Mouse (Mus musculus) MN1 (cell line): ENCODE measurements around the gene Slc6a1.
"Not testable (repeated sequence)": the region's sequence is repeated elsewhere in the genome, so short reads cannot be mapped to it uniquely, and the experiment has no call there.

ENCODE experiments used
- DNase-seq: peaks from one replicate; pipeline ENCODE4 v3.0.0-alpha.2; 2016; ENCODE audit warnings: low spot score

The Slc6a1 gene

DNA sequence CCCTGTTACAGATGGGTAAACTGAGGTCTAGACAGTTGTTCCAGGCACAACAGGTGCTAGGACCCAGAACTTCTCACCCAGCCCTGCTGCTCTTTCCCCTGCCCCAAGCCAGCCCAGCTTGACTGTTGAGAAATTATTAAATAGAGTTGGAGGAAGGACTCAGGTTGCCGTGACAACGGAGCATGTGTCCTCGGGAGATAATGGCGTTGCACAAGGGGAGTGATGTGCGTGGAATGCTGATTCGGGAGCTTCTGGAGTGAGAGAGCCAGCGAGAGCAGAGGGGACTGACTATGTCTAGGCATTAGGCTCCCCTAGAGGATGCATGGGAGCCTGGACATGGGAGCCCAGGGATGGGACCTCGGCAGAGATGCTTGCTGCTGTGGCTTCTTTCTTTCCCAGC, 7.7 kb downstream of the Slc6a1 start:
- no peak for DNase-seq

DNA sequence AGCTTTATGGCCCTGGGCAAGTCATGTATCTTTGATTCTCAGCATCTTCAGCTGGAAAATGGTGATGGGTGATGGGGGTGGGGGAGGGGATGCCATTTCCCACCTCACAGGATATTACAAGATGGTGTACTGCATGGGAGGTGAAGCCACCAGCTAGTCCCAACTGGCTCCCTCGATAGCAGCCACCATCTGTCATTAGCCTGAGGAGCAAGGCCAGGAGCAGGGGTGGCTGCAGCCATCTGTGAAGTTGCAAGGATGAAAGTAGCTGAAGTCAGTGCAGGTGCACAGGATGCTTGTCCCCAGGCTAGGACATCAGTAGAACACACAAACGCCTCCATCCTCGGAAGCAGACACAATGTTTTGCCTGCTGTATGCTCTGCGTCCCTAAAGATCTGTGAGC, 8.5 kb downstream of the Slc6a1 start:
- DNase-seq: no peak

DNA sequence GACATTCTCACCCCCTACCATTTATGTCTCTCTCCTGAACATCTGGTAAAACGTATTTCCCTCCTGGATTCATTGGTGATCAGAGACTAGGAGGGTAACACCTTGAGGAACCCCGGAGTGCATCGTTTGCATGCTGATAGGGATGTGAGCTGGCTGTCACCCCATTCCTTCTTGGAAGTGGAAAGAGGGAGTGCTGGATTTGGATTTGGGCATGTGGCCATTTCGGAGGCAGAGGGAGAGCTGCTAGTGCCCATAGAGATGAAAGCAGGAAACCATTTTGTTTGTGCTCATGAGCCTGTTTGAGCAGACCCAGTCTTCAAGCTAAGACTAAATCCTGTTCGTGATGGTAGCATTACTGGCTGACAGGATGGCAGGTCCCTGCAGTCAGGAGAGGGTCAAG, 9.0 kb downstream of the Slc6a1 start:
- DNase-seq: no peak

DNA sequence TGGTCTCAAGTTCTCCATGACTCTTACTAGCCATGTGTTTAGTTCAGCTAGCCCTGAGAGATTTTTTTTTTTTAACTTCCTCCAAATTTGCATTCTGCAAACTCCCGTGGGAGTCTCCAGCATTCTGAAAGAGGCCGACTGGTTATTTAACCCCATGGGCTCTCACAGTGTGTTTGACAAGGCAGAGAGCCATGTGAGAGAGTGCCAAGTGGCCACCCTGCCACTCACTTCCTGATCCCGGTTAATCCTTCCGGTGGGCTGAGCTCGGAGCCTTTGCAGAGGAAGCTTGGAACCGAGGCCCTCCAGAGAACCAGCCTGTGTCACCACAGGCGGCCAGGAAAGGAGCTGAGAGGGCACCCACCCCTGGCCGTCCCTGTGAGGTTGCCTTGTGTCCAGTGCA, 11.1 kb downstream of the Slc6a1 start:
- DNase-seq: no peak

DNA sequence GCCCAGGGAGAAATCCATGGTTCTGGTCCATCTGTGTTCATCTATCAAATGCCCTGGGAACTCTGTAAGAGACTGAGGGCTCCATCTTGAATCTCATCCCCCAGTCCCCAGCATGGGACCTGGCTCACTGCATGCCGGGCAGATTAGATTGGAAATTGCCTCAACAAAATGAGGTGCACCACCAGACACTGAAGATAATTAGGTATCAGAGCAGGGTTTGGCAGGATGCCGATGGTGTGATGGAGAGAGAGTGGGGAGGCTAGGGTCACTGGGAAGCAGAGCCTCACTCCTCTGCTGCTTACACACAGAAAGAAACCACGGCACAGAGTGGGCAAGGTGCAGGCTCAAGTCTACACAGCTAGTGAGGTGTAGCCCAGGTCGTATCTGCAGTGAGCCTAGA, 12.7 kb downstream of the Slc6a1 start:
- no peak for DNase-seq

DNA sequence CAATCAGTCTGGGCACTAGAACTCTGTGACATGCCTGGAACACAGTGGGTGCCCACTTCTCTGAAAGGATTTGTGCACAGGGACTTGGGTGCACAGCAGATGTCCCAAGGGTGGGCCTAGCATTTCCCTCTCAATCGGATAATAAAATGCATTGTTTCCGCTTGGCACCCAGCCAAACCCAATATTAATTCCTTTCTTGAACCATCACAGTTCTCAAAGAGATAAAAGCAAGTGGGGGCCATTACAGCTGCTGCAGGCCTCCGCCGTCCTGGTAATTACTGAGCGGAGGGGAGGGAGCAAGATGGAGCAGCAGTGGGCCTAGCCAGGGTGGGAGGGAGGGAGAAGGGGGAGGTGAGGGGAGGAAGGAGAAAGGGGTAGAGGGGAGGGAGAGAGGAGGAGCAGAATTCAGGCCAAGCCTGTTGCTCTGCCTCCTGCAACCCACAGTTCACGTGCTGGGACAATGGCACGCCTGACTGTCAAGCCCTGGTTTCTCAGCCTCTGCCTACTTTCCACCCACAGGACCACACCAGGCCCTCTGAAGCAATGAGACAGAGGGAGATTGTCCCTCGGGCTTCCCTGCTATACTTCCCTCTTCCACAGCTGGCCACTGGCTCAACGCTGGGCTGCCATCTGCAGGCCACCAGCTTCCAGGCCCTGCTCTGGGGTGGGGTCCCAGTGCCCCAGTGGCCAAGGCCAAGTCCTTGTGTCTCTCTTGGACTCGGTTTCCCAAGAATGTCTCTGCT, 15.0 kb downstream of the Slc6a1 start:
- DNase-seq: no peak

DNA sequence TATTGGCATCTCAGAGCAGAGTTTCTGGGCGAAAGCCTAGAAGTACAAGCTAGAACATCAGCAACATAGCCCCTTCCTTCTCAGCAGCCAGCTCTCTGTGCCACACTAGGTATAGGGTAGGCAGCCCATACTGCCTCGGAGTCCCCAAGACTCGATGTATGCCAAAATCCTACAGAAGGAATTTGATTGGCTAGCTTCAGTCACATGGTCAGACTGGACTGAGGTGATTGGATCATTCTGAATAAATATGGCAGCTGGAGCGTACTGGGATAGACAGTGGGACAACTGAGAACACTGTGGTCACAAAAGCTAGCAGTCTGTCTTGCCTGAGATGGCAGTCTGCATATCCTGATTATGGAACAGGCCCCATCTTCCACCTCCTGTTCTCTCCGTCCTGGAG, 17.3 kb downstream of the Slc6a1 start:
- no peak for DNase-seq

DNA sequence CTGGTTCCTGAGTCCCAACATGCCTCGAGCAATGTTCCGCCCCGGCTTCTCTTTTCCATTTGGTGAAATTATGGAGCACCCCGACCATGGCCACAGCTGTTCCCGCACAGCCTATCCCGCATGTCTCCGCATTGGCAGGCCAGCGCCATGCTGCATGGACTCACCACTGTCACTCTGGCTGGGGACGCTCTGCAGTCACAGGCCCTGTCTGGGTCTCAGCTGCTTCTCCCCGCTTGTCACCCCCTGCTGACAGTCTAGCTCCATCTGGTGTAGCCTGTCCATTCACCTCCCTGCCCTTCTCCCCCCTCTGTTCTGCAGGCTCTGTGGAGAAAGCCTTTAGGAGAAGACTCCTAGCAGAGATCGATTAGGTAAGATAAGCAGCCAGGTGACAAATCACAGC, 18.3 kb downstream of the Slc6a1 start:
- DNase-seq: no peak

DNA sequence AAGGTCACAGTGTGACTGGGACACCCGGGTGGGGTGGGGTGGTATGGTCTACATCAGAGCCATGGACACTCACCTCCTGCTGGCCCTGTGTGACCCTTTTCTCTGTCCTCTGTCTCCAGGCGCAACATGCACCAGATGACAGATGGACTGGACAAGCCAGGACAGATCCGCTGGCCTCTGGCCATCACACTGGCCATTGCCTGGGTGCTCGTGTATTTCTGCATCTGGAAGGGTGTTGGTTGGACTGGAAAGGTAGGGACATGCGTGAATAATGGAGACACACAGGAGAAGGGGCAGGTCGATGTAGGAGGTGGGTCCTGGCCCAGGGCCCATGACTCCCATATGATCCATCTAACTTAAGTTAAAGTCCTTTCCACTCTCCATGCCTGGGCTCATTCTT, 22.2 kb downstream of the Slc6a1 start:
- no peak for DNase-seq

DNA sequence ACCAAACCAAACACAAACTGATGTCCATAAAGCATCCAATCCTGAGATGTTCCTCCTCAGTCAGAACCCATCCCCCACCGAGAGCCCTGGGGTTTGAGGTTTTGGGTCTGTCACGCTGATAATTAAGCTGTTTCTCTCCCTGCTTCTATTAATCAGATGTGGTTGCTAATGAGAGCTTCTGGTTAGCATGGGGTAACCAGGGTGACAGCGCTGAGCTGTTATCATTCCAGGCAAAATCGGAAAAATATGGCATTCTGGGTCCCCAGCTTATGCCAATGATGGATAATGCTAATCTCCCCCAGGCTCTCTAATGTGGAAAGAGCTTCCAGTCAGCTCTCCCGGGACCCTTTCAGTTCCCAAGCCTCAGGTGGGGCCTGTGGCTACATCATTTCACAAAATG, 38.1 kb downstream of the Slc6a1 start:
- no peak for DNase-seq

DNA sequence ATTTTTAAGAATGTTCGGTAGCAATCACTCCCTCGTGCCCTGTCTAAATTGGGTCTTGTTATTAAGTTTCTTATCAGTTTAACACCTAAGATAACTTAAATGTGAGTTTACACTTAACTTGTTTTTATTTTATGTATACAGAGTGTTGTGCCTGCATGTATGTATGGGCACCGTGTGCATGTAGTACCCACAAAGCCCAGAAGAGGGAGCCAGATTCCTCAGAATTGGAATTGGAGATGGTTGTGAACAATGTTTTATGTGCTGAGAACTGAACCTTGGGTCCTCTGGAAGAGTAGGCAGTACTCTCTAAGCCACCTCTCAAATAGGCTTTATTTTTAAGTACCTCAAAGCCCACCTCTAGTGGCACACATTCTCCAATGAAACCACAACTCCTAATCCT, 38.7 kb downstream of the Slc6a1 start:
- no peak for DNase-seq

DNA sequence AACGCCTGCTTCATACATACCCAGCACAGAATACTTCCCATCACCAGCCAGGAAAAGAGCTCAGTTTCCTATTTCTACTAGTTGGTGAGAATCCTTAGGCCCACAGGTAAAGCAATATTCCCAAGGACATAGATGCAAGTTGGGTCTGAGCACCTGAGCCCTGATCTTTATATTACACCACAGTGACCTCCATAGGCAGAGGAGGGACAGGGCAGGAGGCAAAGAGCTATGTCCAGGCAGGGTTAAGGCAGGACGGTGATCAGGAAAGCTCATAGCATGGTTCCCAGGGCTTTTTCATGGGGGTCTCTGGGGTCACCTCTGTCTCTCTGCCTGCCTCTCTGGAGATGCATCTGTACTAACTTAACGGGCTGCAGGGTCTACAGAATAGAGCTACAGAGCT, 40.5 kb downstream of the Slc6a1 start:
- no peak for DNase-seq

DNA sequence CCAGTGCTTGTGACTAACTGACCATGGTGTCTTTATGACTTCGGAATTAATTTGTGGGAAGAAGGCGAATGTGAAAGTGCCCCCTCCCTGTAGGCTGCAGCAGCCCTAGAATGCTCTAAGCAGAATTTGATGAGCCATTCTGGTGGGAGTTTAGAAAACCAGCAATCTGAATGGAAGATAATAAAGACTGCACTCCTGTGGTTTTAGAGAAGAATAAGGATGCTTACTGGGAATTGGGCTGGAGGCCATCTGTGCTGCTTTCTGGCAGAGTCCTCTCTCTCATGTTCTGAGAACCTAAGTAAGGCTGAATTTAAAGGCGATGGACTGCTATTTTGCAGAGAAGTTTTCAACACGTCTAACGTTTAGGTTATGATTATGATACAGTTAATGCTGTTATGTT, 42.4 kb downstream of the Slc6a1 start:
- DNase-seq: no peak

DNA sequence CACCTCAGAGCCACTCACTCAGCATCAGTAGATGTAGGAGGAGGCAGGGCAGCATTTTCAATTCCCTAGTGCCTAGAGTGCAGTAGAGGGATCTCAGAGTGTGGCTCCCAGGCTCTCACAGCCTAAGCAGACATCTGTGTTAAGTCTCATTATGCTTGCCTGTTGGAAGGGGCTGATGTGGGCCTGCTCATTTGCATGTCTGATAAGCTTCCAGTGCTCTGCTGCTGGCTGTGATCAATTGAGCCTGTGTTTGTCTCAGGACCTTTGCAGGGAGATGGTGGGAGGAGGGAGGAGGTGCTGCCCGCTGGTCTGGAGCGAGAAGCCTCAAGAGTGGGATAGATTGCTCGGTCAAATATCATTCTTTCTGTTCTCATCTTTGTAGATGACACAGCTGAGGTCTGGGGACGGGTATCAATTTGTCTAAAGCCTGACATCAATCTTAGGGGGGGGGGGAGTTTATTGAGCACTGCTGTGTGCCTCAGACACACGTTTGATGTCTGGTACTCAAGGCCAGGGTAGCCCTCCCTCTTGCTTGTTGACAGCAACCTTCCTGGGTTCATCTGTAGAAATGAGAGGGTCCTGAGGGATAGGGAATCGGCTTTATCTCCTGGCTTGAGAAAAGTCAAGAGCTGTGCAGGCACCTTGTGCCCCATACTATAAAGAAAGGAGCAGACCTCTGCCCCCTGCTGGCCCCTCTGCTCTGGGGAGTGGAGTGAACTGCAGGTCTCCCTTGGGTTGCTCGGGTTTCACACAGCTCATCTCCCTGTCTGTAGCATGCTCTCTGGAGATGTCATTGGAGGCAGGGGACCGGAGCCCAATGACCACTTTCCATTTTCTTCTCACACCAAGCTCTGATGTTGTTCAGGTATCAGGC, 47.4 kb downstream of the Slc6a1 start:
- no peak for DNase-seq

DNA sequence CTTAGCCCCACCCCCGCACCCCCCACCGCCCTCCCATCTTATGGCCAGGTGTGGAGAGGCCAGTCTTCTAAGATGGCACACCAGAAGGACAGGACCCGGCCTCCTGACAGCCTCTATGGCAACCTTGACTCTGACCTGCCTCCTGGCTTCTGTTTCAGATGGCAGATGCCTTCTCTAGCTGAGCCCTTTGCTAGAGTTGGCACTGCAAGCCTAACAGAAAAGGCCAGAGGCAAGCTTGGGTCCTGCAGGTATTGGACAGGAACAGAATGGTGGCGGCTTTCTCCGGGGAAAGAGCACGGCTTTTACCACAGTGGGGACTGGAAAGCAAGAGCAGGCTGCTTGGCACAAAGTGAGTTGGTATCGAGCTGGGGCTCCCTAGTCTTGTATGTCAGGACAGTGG, 49.5 kb downstream of the Slc6a1 start:
- DNase-seq: no peak

DNA sequence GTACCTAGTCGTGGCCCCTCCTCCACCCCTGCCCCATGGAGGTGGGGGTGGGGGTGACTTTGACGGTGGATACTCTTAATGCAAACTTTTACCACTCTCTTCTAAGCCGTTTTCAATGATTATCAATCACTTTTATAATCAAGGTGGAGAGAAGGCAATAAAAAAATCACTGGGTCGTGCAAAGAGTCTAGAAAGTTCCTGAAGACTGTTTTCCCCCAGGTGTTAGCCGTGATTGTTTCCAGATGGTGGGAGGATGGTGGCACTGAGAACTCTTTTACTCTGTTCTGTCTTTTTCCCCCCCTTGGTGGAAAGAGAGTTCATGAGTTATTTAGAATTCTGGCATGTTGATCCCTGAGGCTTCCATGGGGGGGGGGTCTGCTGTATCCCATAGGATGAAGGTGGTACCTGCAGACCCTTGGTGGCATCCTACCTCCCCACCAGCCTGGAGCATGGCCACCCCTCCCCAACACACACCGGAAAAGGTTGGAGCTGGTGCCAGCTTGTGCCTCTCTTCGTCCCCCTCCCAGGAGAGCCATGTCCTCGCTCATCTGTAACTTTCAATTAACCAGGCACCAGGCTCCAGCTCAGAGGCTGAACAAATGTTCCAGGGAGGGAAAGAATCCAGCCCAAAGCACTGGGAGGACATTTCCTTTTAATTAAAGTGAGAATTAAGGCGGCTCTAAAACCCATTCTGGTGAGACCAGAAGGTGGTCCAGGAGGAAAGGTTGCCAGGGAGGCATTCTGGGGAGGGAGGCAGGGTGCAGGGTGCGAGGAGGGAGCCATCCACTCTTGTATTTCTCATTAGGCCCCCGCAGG, 53.9 kb downstream of the Slc6a1 start:
- no peak for DNase-seq

DNA sequence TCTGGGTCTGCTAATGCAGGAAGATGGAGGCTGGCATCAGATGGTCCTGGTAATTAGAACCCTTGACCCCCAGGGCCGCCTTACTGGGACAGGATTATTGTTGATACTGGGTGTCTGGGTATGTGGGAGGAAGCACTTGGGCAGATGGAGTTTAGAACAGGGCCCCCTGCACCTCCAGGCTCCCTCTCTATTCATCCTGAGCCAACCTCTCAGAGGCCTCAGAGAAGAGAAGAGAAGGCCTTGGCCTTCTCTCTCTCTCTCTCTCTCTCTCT, 54.4 kb downstream of the Slc6a1 start:
- no peak for DNase-seq

DNA sequence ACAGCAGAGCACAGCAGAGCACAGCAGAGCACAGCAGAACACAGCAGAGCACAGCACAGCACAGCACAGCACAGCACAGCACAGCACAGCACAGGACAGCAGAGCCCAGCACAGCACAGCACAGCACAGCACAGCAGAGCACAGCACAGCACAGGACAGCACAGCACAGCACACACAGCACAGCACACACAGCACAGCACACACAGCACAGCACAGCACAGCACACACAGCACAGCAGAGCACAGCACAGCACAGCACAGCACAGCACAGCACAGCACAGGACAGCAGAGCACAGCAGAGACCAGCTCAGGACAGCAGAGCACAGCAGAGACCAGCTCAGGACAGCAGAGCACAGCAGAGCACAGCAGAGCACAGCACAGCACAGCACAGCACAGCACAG, 58.9 kb downstream of the Slc6a1 start:
- DNase-seq: not testable (repeated sequence)

DNA sequence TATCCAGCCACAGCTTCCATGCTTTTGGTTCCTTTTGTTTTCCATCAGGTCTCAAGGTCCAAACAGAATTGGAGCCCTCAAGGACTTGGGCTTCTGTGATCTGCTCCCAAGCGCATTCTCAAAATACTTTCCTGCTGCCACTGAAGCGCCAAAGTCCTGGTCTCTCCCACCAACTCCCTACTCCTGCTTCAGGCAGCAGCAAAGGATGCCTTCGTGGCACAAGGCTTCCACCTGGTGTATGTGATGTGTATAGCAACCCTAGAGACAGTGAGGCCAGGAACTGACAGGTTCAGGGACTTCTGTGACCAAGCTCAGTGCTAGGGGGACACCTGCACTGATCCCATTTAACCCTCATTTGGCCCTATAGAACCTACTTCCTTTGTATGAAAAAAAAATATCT, 61.3 kb downstream of the Slc6a1 start:
- DNase-seq: no peak

DNA sequence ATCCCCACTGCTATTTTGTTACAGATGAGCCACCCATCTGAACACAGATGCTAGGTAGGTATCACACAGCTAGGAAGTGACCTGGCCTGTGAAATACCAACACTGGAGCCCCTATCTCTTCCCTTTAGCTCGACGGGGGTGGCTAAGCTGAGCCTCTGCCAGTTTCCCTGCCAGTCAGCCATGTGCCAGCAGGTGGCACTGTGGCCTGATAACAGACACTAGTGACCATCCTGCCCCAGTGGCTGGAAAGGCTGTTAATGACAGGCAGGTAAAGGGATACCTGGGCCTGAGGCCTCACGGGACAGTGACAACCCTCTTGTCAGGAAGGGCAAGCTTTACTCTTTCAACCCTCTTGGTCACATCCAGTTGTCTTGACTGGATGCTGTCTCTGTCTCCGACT, 62.7 kb downstream of the Slc6a1 start:
- peak; percentile 12 for DNase-seq

DNA sequence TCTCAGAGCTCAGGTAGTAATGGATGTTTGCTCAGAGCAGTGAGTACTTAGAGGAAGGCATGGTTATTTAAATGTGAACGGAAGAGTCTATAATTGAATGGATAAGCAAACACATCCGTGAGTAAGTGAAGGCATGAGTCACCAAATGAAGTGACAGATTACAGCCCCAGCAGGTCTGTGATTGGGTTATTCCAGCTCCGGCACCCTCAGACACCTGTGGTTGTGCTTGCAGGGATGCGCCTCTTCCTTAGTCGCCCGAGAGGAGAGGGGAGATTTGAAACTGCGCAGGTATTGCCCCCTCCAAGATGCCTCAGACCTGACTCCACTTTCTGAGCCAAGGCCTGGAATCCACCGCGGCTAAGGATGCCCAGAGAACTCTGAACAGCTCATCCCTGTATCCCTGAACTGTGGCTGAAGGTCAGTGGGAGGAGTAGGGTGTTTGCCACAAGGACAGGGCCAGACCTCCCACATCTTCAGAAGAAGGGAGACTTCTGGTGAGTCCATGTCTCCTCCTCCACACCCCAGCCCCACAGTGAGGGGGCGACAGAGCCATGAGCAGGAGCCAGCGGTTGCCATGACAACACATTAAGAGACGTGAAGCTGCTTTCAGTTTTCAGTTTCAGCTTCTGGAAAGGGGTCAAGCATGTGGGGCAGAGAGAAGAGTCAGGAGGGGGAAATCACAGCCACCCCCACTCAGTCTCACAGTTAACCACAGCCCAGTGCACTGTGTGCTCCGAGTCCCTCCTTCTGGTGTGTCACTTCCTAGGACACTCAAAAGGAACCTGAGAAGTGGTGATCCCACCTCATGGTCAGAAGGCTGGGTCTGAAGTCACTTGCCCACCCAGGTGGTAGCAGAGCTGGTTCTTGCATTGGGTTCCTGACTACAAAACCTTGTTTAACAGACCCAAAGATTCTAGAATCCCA, 65.7 kb downstream of the Slc6a1 start:
- no peak for DNase-seq

DNA sequence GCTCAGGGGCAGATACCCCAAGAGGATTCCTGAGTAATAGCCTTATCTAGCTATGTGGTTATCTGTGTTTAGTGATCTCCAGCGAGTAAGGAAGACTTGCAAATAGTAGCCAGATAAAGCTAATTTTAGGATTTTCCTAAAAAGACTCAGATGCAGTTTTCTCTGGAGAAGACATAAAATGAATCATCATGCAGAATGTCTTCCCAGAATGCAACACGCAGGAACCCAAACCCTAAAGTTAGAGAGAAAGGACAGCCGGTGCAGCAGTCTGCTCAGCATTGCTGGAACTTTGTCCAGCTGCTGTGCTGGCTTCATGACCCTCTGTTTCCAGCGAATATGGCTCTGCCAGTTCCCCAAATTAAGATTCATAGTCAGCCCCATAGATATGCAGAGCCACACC, 72.2 kb downstream of the Slc6a1 start:
- DNase-seq: no peak
